Mouse (Mus musculus) liver, embryonic 15.5 days (tissue): ENCODE results near the gene Itga7. TPM values are rescaled to one million over a fixed set of nuclear protein-coding genes. Genes with fewer than 3 reads are reported as not detected.
"Not testable (repeated sequence)": the region's sequence is repeated elsewhere in the genome, so short reads cannot be mapped to it uniquely, and the experiment has no call there.

Experiments
- ATAC-seq: fragments of 200-750 bp; cut with Nextera tagmentation; 2 replicates; pipeline ENCODE4 v1.8.0; 2017; ENCODE audit warnings: moderate number of reproducible peaks, mild to moderate bottlenecking, moderate library complexity; ENCODE audit not compliant: insufficient read depth
- H3K27ac ChIP-seq: fragments of 300-500 bp; sonication (generic); replicated peaks from 2 replicates; pipeline ENCODE4 v1.5.1; 2015; ENCODE audit warnings: mild to moderate bottlenecking, inconsistent platforms
- H3K27me3 ChIP-seq: fragments of 300-500 bp; sonication (generic); 2 replicates; pipeline ENCODE4 v1.6.1; 2015; ENCODE audit warnings: mild to moderate bottlenecking, inconsistent platforms
- H3K36me3 ChIP-seq: fragments of 300-500 bp; sonication (generic); replicated peaks from 2 replicates; pipeline ENCODE4 v1.6.1; 2015; ENCODE audit warnings: moderate library complexity, mild to moderate bottlenecking, inconsistent platforms
- H3K4me1 ChIP-seq: fragments of 300-500 bp; sonication (generic); replicated peaks from 2 replicates; pipeline ENCODE4 v1.6.1; 2015; ENCODE audit warnings: inconsistent platforms
- H3K4me2 ChIP-seq: fragments of 300-500 bp; sonication (generic); 2 replicates; pipeline ENCODE4 v1.6.1; 2015; ENCODE audit warnings: moderate library complexity, mild to moderate bottlenecking, inconsistent platforms
- H3K4me3 ChIP-seq: fragments of 300-500 bp; sonication (generic); replicated peaks from 2 replicates; pipeline ENCODE4 v1.5.1; 2015; ENCODE audit warnings: mild to moderate bottlenecking, inconsistent platforms
- H3K9ac ChIP-seq: fragments of 300-500 bp; sonication (generic); 2 replicates; pipeline ENCODE4 v1.6.1; 2015; ENCODE audit warnings: moderate library complexity, mild to moderate bottlenecking, inconsistent platforms
- H3K9me3 ChIP-seq: fragments of 300-500 bp; sonication (generic); replicated peaks from 2 replicates; pipeline ENCODE4 v1.6.1; 2016; ENCODE audit warnings: inconsistent platforms
- whole genome bisulfite sequencing: fragments of 180-500 bp; shearing (Covaris S2); methylation state at CpG from one replicate; pipeline ENCODE4 v1.1.7; 2015; ENCODE audit warnings: mixed read lengths; ENCODE audit not compliant: insufficient replicate concordance; 5-methylcytosine and 5-hydroxymethylcytosine counted together
- polyA plus RNA-seq: library from polyadenylated mRNA; unstranded; fragments of >200 nt; fragmentation: Nextera tagmentation; extraction: Ambion mirVana; gene quantifications from 2 replicates; pipeline ENCODE4 v1.2.1, GENCODE M21; 2015

Itga7 gene
- polyA plus RNA-seq, 1 experiment from 2014 or later: 1.1 TPM

- not testable (repeated sequence) for H3K27ac ChIP-seq, H3K9ac ChIP-seq, H3K4me1 ChIP-seq, H3K27me3 ChIP-seq, H3K36me3 ChIP-seq, H3K4me3 ChIP-seq, H3K9me3 ChIP-seq, ATAC-seq, H3K4me2 ChIP-seq
- 38% methylated on average over 7 of the region's 10 CpGs for WGBS
These were observed 56.7 kb downstream of the Itga7 start for GRCm38 (mm10) chr10:128990129-128990850.

- Histone ChIP-seq H3K9me3 (no peaks in the 10 kb centered on the region), H3K36me3 (no peaks in the 10 kb centered on the region), H3K4me2 (no peak overlapping the region), H3K4me1 (no peaks in the 10 kb centered on the region), H3K4me3 (no peak overlapping the region), H3K9ac (no peak overlapping the region), H3K27me3 (no peaks in the 10 kb centered on the region; the same call in 1 of the 2 replicates), H3K27ac (no peak overlapping the region)
- ATAC-seq: no peak
These were observed 57.4 kb downstream of the Itga7 start for GRCm38 (mm10) chr10:128990994-128991393.

- H3K27me3 ChIP-seq: no peaks in the 10 kb centered on the region
- WGBS: 61% methylated on average over 1 of the region's 1 CpGs
- H3K4me1 ChIP-seq: no peaks in the 10 kb centered on the region
- H3K4me3 ChIP-seq: no peak overlapping the region
- H3K9me3 ChIP-seq: no peaks in the 10 kb centered on the region
- no peak overlapping the region for H3K4me2 ChIP-seq
- no peak overlapping the region for H3K9ac ChIP-seq
- no peaks in the 10 kb centered on the region for H3K36me3 ChIP-seq
- no peak for ATAC-seq
- no peak overlapping the region for H3K27ac ChIP-seq
These were observed 62.2 kb downstream of the Itga7 start for GRCm38 (mm10) chr10:128995796-128996195.

- no peak overlapping the region for H3K9ac ChIP-seq
- H3K9me3 ChIP-seq: no peaks in the 10 kb centered on the region
- ATAC-seq: no peak; the same call in 1 of the 2 replicates
- H3K27ac ChIP-seq: no peak overlapping the region
- no peak overlapping the region for H3K4me2 ChIP-seq
- H3K36me3 ChIP-seq: no peaks in the 10 kb centered on the region
- 45% methylated on average over 4 of the region's 4 CpGs for WGBS
- no peak overlapping the region for H3K4me3 ChIP-seq
- no peaks in the 10 kb centered on the region for H3K4me1 ChIP-seq
- no peaks in the 10 kb centered on the region for H3K27me3 ChIP-seq
These were observed 63.0 kb downstream of the Itga7 start for GRCm38 (mm10) chr10:128996523-128997040.

- 64% methylated on average over 14 of the region's 14 CpGs for WGBS
- Histone ChIP-seq H3K27ac (no peak overlapping the region), H3K27me3 (no peaks in the 10 kb centered on the region), H3K4me3 (no peak overlapping the region), H3K36me3 (no peaks in the 10 kb centered on the region), H3K9ac (no peak overlapping the region), H3K4me1 (no peaks in the 10 kb centered on the region), H3K9me3 (no peaks in the 10 kb centered on the region), H3K4me2 (no peak overlapping the region)
- ATAC-seq: no peak
These were observed 70.7 kb downstream of the Itga7 start for GRCm38 (mm10) chr10:129004032-129004920.

Other genes with a start within 250 kb of the Itga7 start
- 33.5 and 36.7 TPM in 2 replicates for gene Rab5b, start 237.6 kb upstream of the Itga7 start, polyA plus RNA-seq
- 0.60 and 0.68 TPM in 2 replicates for gene Pmel, start 229.6 kb upstream of the Itga7 start, polyA plus RNA-seq
- 53.7 and 56.6 TPM in 2 replicates for gene Cdk2, start 228.8 kb upstream of the Itga7 start, polyA plus RNA-seq
- 2.4 and 3.0 TPM in 2 replicates for gene Dgka, start 189.0 kb upstream of the Itga7 start, polyA plus RNA-seq
- gene Pym1, start 185.9 kb upstream of the Itga7 start, polyA plus RNA-seq: 13.3 and 14.8 TPM in 2 replicates
- 10.5 and 11.3 TPM in 2 replicates for gene Mmp19, start 142.9 kb upstream of the Itga7 start, polyA plus RNA-seq
- gene Dnajc14, start 129.8 kb upstream of the Itga7 start, polyA plus RNA-seq: 18.3 and 21.1 TPM in 2 replicates
- 2.1 and 2.9 TPM in 2 replicates for gene Tmem198b, start 129.4 kb upstream of the Itga7 start, polyA plus RNA-seq
- gene Sarnp, start 116.5 kb upstream of the Itga7 start, polyA plus RNA-seq: 89.5 and 99.7 TPM in 2 replicates
- 73.9 and 75.5 TPM in 2 replicates for gene Ormdl2, start 112.2 kb upstream of the Itga7 start, polyA plus RNA-seq
- gene Gdf11, start 42.1 kb upstream of the Itga7 start, polyA plus RNA-seq: 0.26 and 0.31 TPM in 2 replicates
- gene Cd63, start 32.8 kb upstream of the Itga7 start, polyA plus RNA-seq: 102 and 113 TPM in 2 replicates
- gene Rdh5, start 10.9 kb upstream of the Itga7 start, polyA plus RNA-seq: 18.4 and 24.3 TPM in 2 replicates
- 93.9 and 96.1 TPM in 2 replicates for gene Bloc1s1, start 9.8 kb upstream of the Itga7 start, polyA plus RNA-seq
- gene Mettl7b, start 27.2 kb downstream of the Itga7 start, polyA plus RNA-seq: not detected in 2 replicates
- not detected in 2 replicates for gene Olfr9, start 55.6 kb downstream of the Itga7 start, polyA plus RNA-seq
- not detected in 2 replicates for gene Olfr763, start 77.0 kb downstream of the Itga7 start, polyA plus RNA-seq
- gene Olfr764-ps1, start 106.1 kb downstream of the Itga7 start, polyA plus RNA-seq: not detected in 2 replicates
- gene Olfr765, start 116.2 kb downstream of the Itga7 start, polyA plus RNA-seq: not detected in 2 replicates
- not detected in 2 replicates for gene Olfr766-ps1, start 135.2 kb downstream of the Itga7 start, polyA plus RNA-seq
- not detected in 2 replicates for gene Olfr767, start 149.1 kb downstream of the Itga7 start, polyA plus RNA-seq
- gene Olfr768, start 165.6 kb downstream of the Itga7 start, polyA plus RNA-seq: not detected in 2 replicates
- gene Olfr769, start 184.0 kb downstream of the Itga7 start, polyA plus RNA-seq: not detected in 2 replicates
- not detected in 2 replicates for gene Olfr770, start 205.2 kb downstream of the Itga7 start, polyA plus RNA-seq
- not detected in 2 replicates for gene Olfr771, start 230.9 kb downstream of the Itga7 start, polyA plus RNA-seq
- gene Olfr772, start 244.1 kb downstream of the Itga7 start, polyA plus RNA-seq: not detected in 2 replicates